Mouse (Mus musculus) lung, embryonic 16.5 days (tissue): ENCODE results near the gene Grk3. TPM values are rescaled to one million over a fixed set of nuclear protein-coding genes. Genes with fewer than 3 reads are reported as not detected.

ENCODE experiments used
- ATAC-seq: fragments of 200-750 bp; cut with Nextera tagmentation; 2 replicates; pipeline ENCODE4 v1.8.0; 2017; ENCODE audit warnings: low read depth, mild to moderate bottlenecking, moderate library complexity
- H3K27ac ChIP-seq: fragments of 300-500 bp; sonication (generic); 2 replicates; pipeline ENCODE4 v1.5.1; 2014; ENCODE audit warnings: mild to moderate bottlenecking, control low read depth, low read length
- H3K27me3 ChIP-seq: fragments of 300-500 bp; sonication (generic); 2 replicates; pipeline ENCODE4 v1.6.1; 2014; ENCODE audit warnings: low read depth, low read length, mixed read lengths; ENCODE audit not compliant: control insufficient read depth, insufficient read depth
- H3K36me3 ChIP-seq: fragments of 300-500 bp; sonication (generic); 2 replicates; pipeline ENCODE4 v1.6.1; 2014; ENCODE audit warnings: low read length; ENCODE audit not compliant: control insufficient read depth, insufficient read depth
- H3K4me1 ChIP-seq: fragments of 300-500 bp; sonication (generic); replicated peaks from 2 replicates; pipeline ENCODE4 v1.6.1; 2014; ENCODE audit warnings: low read length, mixed read lengths; ENCODE audit not compliant: control insufficient read depth, insufficient read depth
- H3K4me2 ChIP-seq: fragments of 300-500 bp; sonication (generic); 2 replicates; pipeline ENCODE4 v1.6.1; 2014; ENCODE audit warnings: low read depth, low read length, control low read depth
- H3K4me3 ChIP-seq: fragments of 300-500 bp; sonication (generic); 2 replicates; pipeline ENCODE4 v1.5.1; 2014; ENCODE audit warnings: mild to moderate bottlenecking, low read length, control low read depth
- H3K9ac ChIP-seq: fragments of 300-500 bp; sonication (generic); 2 replicates; pipeline ENCODE4 v1.6.1; 2014; ENCODE audit warnings: low read length, control low read depth
- H3K9me3 ChIP-seq: fragments of 300-500 bp; sonication (generic); 2 replicates; pipeline ENCODE4 v1.6.1; 2016; ENCODE audit warnings: low read length; ENCODE audit not compliant: control insufficient read depth
- WGBS: fragments of 180-500 bp; shearing (Covaris S2); extraction: QIAGEN DNeasy Blood & Tissue Kit; methylation state at CpG from one replicate; pipeline ENCODE4 v1.1.7; 2014; 5-methylcytosine and 5-hydroxymethylcytosine counted together
- polyA plus RNA-seq: library from polyadenylated mRNA; unstranded; fragments of >200 nt; fragmentation: Nextera tagmentation; extraction: Ambion mirVana; gene quantifications from 2 replicates; pipeline ENCODE4 v1.2.1, GENCODE M21; 2015

Gene Grk3
- polyA plus RNA-seq, 1 experiment from 2014 or later = 19.1 TPM

DNA sequence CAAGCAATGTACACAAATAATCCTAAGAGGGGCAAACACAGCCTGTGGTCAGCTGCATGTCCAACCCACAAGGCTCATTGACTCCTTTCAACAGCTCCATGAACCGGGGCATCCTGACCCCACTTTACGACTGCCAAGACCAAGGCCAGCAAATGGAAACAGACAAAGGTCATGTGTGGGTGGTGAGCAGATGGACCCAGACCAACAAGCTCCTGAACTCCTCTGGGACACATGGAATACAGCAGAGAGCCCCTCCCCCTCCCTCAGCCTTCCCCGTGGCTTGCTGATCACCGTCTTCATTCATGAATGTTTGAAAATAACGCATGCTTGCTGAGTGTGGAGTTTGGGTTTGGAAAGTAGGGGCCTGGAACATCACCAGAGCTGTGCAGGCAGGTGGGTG lies 57.3 kb downstream of the Grk3 start:
- ATAC-seq = no peak
- Histone ChIP-seq H3K9ac (no peak overlapping the region), H3K4me1 (no peaks in the 10 kb centered on the region), H3K36me3 (no peaks in the 10 kb centered on the region), H3K27ac (no peak overlapping the region), H3K9me3 (no peaks in the 10 kb centered on the region), H3K27me3 (no peaks in the 10 kb centered on the region), H3K4me2 (no peak overlapping the region), H3K4me3 (no peak overlapping the region)
- WGBS = 60% methylated on average over 5 of the region's 5 CpGs

DNA sequence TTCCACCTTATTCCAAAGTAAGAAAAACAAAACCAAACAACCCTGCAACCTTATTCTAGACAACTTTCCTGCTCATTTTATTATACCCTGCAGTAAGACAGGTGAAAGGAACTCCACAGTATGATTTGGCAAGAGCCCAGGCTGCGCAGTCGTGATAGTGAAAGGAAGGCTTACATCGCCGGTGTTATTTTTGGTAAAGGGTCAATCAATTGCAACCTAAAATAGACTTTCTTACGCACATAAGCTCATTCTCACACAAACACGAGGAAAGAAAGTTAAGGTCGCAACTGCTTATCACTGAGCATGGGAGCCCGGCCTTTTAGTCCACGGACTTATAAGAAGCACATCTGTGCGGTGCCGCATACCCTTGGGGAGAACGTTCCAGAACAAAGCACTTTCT lies 58.8 kb downstream of the Grk3 start:
- Histone ChIP-seq H3K4me2 (no peak overlapping the region), H3K9ac (no peak overlapping the region), H3K36me3 (no peaks in the 10 kb centered on the region), H3K27ac (no peak overlapping the region), H3K27me3 (no peaks in the 10 kb centered on the region), H3K4me3 (no peak overlapping the region), H3K4me1 (no peaks in the 10 kb centered on the region), H3K9me3 (no peaks in the 10 kb centered on the region)
- 66% methylated on average over 12 of the region's 12 CpGs for WGBS
- no peak for ATAC-seq

DNA sequence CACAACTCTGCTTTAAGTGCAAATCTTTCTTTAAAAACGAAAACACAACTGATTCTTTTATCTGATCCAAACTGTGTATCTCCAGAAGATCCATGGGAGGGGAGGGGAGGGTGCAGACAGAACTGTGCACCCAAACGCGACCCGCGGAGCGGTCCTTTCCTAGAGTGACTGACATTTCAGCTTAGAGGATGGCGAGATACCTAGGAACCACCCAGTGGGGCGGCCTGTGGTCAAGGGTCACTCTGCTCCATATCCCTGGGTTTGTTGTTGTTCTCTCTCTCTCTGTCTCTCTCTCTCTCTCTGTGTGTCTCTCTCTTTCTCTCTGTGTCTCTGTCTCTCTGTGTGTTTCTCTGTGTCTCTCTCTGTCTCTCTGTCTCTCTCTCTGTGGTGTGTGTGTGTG lies 59.2 kb downstream of the Grk3 start:
- H3K36me3 ChIP-seq = no peaks in the 10 kb centered on the region
- 80% methylated on average over 8 of the region's 8 CpGs for WGBS
- H3K4me1 ChIP-seq = no peaks in the 10 kb centered on the region
- H3K4me2 ChIP-seq = no peak overlapping the region
- no peak for ATAC-seq
- no peaks in the 10 kb centered on the region for H3K27me3 ChIP-seq
- H3K27ac ChIP-seq = no peak overlapping the region
- no peak overlapping the region for H3K9ac ChIP-seq
- no peaks in the 10 kb centered on the region for H3K9me3 ChIP-seq
- no peak overlapping the region for H3K4me3 ChIP-seq

DNA sequence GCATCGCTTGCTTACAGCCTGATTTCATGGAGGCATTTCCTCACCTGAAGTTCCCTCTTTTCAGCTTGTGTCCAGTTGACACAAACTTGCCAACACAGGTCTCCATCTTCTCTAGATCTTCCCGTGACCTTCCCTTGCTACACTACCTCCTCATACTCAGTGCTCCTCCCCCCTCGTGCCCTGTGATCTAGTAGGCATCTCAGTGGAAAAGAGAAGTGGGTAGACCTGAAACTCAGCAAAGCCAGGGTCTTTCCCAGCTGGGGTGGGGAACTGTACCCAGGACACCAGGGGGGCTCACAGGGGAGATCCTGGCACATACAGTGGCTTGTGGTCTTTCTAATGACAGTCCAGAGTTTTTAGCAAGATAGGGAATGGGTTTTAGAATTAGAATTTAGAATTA lies 64.7 kb downstream of the Grk3 start:
- WGBS = 80% methylated on average over 3 of the region's 3 CpGs
- Histone ChIP-seq H3K9ac (no peak overlapping the region), H3K36me3 (0 out of 2 replicates have a peak, but pooled peaks cover 2% of the 10 kb centered on the region), H3K4me1 (no peaks in the 10 kb centered on the region), H3K4me3 (no peak overlapping the region), H3K9me3 (no peaks in the 10 kb centered on the region), H3K27me3 (no peaks in the 10 kb centered on the region), H3K4me2 (no peak overlapping the region), H3K27ac (no peak overlapping the region)
- no peak for ATAC-seq

DNA sequence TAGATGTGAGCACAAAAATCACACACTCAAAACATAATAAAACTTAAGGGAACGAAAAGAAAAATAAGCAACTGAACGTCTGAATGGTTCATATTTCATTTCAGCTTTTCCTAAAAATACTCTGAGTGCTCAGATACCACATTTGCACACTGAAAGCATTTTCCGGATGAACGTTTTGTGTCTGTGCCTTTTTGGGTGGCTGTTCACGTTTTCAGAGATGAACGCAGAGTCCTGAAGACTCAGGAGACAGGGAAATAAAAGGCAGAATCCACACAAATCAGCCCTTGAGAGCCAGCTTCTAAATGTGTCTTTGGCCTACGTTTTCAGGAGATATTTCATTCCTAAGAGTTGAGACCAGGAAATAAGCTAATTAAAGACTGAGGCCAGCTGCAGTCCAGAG lies 69.7 kb downstream of the Grk3 start:
- Histone ChIP-seq H3K27me3 (no peaks in the 10 kb centered on the region), H3K4me3 (no peak overlapping the region), H3K4me1 (no peaks in the 10 kb centered on the region), H3K27ac (no peak overlapping the region), H3K36me3 (peaks cover 10% of the 10 kb centered on the region; the same call in 1 of the 2 replicates), H3K4me2 (no peak overlapping the region), H3K9ac (no peak overlapping the region), H3K9me3 (no peaks in the 10 kb centered on the region)
- WGBS = 64% methylated on average over 7 of the region's 7 CpGs
- no peak for ATAC-seq

DNA sequence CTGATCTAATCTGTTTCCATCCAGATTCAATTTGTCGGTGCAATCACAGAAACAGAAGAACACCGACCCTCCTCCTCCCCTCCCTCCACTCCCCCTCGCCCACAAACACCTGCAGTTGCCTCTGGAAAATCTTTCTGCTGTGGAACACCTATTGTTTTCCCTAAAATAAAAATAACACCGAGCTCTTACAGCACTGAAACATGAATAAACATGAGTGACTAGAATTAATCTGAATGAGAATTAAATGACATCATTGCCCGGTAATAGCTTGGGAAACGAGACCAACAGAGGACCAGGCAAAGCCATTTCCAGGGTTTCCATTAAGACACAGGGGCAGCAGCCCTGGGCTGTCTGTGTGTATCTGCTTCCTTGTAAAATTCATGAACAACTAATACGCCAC lies 73.3 kb downstream of the Grk3 start:
- Histone ChIP-seq H3K9me3 (no peaks in the 10 kb centered on the region), H3K4me1 (no peaks in the 10 kb centered on the region), H3K36me3 (peaks cover 15% of the 10 kb centered on the region; the same call in 1 of the 2 replicates), H3K27ac (no peak overlapping the region), H3K27me3 (no peaks in the 10 kb centered on the region), H3K4me2 (no peak overlapping the region), H3K9ac (no peak overlapping the region), H3K4me3 (no peak overlapping the region)
- ATAC-seq = no peak
- 78% methylated on average over 7 of the region's 7 CpGs for WGBS

DNA sequence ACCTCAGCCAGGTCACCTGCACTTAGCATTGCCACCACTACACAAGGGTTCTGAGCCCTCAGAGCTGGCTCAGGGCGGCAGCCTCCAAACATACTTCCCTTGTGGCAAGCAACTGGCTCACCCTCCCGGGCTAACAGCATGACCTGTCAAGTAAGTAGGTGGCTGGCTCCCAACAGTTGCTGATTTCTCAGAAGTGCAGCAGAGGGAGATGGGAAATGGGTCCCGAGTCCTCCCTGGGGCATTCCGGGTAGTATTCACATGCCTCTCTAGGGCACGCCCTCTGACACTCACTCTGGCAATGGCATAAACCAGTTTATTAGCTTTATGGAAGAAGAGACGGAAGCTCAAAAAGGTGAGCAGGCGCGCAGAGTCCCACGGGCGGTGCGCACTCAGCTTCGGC lies 74.6 kb downstream of the Grk3 start:
- WGBS = 91% methylated on average over 12 of the region's 12 CpGs

DNA sequence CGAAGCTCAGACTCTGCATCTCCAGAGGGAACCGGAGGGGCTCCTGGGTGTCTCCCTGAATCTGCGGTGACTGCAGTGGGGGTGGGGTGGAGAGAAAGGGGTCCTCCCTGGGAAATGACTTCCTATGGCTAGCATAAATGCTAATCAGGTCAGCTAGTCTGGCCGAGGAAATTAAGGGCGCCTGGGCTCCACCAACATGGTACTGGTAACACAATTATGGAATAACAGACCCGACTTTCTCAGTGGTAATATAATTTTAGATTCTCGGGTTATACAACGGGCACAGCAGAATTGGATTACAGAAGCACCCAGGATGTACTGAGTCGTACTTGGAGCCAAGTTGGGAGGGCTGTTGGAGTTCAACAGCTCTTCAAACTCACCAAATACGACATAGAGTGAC lies 79.0 kb downstream of the Grk3 start:
- Histone ChIP-seq H3K9me3 (no peaks in the 10 kb centered on the region), H3K36me3 (peaks cover 15% of the 10 kb centered on the region), H3K9ac (no peak overlapping the region), H3K4me3 (no peak overlapping the region), H3K27me3 (no peaks in the 10 kb centered on the region), H3K27ac (no peak overlapping the region), H3K4me1 (no peaks in the 10 kb centered on the region), H3K4me2 (no peak overlapping the region)
- WGBS = 73% methylated on average over 10 of the region's 10 CpGs
- ATAC-seq = no peak

More for the DNA sequence above, 74.6 kb downstream of the Grk3 start:
- Histone ChIP-seq H3K9me3 (no peaks in the 10 kb centered on the region), H3K4me3 (no peak overlapping the region), H3K27ac (no peak overlapping the region), H3K4me2 (no peak overlapping the region), H3K9ac (no peak overlapping the region), H3K27me3 (no peaks in the 10 kb centered on the region), H3K4me1 (no peaks in the 10 kb centered on the region), H3K36me3 (peaks cover 16% of the 10 kb centered on the region)
- no peak for ATAC-seq

DNA sequence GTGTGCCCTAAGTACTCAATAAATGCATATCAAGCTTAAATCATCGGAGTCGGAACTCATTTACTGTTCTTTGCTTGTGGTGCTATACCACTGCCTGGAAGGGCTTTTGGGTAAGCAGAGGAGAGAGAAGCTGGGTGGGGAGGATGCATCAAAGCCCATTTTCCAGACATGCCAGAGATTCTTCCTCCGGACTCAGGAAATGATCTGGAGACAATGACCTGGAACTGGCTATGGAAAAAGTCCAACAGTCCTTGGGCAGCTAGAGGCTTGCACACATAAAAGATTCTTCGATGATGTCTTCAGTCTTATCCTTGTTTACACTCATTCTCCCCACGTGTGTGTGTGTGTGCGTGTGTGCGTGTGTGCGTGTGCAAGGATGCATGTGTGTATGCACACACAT lies 80.2 kb downstream of the Grk3 start:
- Histone ChIP-seq H3K4me3 (no peak overlapping the region), H3K4me2 (no peak overlapping the region), H3K27ac (no peak overlapping the region), H3K4me1 (no peaks in the 10 kb centered on the region), H3K36me3 (peaks cover 6% of the 10 kb centered on the region), H3K27me3 (no peaks in the 10 kb centered on the region), H3K9me3 (no peaks in the 10 kb centered on the region), H3K9ac (no peak overlapping the region)
- WGBS = 86% methylated on average over 8 of the region's 8 CpGs
- no peak for ATAC-seq

DNA sequence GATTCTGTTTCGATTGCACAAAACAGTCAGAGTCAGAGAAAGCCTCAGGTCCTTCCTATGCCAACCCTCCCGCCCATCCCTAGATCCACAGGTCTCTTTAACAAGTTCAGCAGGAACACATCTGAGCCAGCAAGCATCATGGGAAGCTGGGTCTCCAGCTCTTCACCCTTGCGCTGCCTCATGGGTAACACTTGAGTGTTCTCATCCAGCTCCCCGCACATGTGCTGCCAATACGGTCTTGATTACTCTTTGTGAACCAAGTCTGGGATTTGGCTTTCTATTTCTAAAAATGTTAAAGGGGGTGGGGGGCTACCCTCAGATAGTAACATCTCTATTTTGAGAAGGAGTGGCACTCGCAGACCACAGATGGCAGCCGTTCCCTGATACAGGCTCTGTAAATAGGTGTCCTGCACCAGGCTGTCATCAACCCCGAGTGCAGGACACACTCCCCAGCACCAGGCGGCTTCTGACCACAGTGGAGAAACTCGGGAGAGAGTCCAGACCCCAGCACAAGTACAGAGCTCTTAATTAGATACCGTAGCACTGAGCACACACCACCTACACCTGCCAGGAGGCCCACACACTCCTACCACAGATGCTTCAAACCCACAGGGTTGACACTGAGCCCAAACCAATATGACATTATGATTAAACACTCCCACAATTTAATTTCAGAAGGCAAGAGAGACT lies 82.6 kb downstream of the Grk3 start:
- ATAC-seq = no peak
- H3K9me3 ChIP-seq = no peaks in the 10 kb centered on the region
- no peak overlapping the region for H3K4me3 ChIP-seq
- no peaks in the 10 kb centered on the region; the same call in 1 of the 2 replicates for H3K4me1 ChIP-seq
- no peak overlapping the region for H3K4me2 ChIP-seq
- no peak overlapping the region for H3K9ac ChIP-seq
- H3K27me3 ChIP-seq = no peaks in the 10 kb centered on the region
- H3K27ac ChIP-seq = no peak overlapping the region
- peaks cover 3% of the 10 kb centered on the region for H3K36me3 ChIP-seq
- WGBS = 76% methylated on average over 11 of the region's 11 CpGs
